Mouse (Mus musculus) heart, postnatal 0 days (tissue): ENCODE data around the gene Pyroxd1.

Experiments used
- CTCF ChIP-seq: IDR thresholded peaks from 2 replicates; pipeline ENCODE4 v1.5.1; 2016; ENCODE audit warnings: antibody characterized with exemption, control low read depth, low read depth
- EP300 ChIP-seq: IDR thresholded peaks from 2 replicates; pipeline ENCODE4 v1.6.1; 2016; ENCODE audit warnings: antibody characterized with exemption, low read depth

DNA sequence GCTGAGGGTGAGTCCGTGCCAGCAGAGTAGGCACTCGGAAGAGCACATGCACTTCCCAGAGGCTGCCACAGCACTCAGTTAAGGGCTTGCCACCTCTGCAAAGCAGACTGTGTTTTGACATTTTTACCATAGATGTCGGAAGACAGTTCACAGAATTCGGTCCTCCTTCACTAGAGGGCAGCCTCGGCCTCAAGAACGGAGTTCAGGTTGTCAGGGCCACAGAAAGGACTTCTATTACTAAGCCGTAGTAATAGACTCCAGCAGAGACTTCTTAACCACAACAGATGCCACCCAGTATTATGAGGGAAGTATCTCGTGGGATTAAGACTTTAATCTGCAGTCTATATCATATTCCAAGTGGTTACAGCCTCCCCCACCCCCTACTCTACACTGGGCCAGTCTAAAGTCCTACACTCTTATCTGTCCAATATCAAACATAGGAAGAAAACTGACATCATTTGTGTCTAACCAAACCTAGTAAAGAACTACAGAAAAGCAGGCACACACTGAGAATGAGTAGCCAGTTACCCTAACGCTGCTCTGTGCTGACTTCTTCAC, 17.6 kb downstream of the Pyroxd1 start:
- peak; percentile 42 for TF ChIP-seq CTCF
- TF ChIP-seq EP300, result no peak
